ENCODE assay signal across 28 mouse cellular contexts in genomic region chr4:101307286-101307685, GRCm38 (mm10).
"Had no signal": no experiment of that assay in that cellular context is flagged by ENCODE, and none has a peak within 500 bp of the region (broad histone marks: within the 10 kb centered on the region; RNA-seq: fewer than 3 reads in every experiment).

No protein-coding gene starts in this region.

- H3K27me3 ChIP-seq: embryonic facial prominence, embryonic 13.5 days; forebrain, embryonic 12.5 days; forebrain, embryonic 15.5 days had no signal

- H3K9ac ChIP-seq: embryonic facial prominence, embryonic 12.5 days; embryonic facial prominence, embryonic 13.5 days; embryonic facial prominence, embryonic 15.5 days; forebrain, embryonic 12.5 days; forebrain, embryonic 13.5 days; forebrain, embryonic 15.5 days; forebrain, postnatal 0 days had no signal

- H3K4me3 ChIP-seq: embryonic facial prominence, embryonic 10.5 days; embryonic facial prominence, embryonic 12.5 days; embryonic facial prominence, embryonic 13.5 days; embryonic facial prominence, embryonic 15.5 days; erythroblast, embryonic 14.5 days; forebrain, embryonic 10.5 days; forebrain, embryonic 12.5 days; forebrain, embryonic 13.5 days; forebrain, embryonic 15.5 days; gastrocnemius, adult 2 months; heart, adult 2 months had no signal

- H3K9me3 ChIP-seq: embryonic facial prominence, embryonic 10.5 days; embryonic facial prominence, embryonic 12.5 days; embryonic facial prominence, embryonic 13.5 days; embryonic facial prominence, embryonic 15.5 days; forebrain, embryonic 10.5 days; forebrain, embryonic 12.5 days; forebrain, embryonic 13.5 days; forebrain, embryonic 15.5 days had no signal

- H3K4me1 ChIP-seq: embryonic facial prominence, embryonic 10.5 days; embryonic facial prominence, embryonic 12.5 days; embryonic facial prominence, embryonic 13.5 days; embryonic facial prominence, embryonic 15.5 days; forebrain, embryonic 10.5 days; forebrain, embryonic 12.5 days; forebrain, embryonic 13.5 days; forebrain, embryonic 15.5 days had no signal

- ATAC-seq: forebrain, embryonic 13.5 days; forebrain, embryonic 14.5 days; forebrain, embryonic 15.5 days; forebrain, embryonic 16.5 days; forebrain, postnatal 0 days had no signal

- H3K36me3 ChIP-seq: embryonic facial prominence, embryonic 10.5 days; embryonic facial prominence, embryonic 12.5 days; embryonic facial prominence, embryonic 13.5 days; embryonic facial prominence, embryonic 15.5 days; forebrain, embryonic 10.5 days; forebrain, embryonic 12.5 days; forebrain, embryonic 15.5 days had no signal

- H3K27ac ChIP-seq: embryonic facial prominence, embryonic 10.5 days; embryonic facial prominence, embryonic 12.5 days; embryonic facial prominence, embryonic 13.5 days; embryonic facial prominence, embryonic 15.5 days; forebrain, embryonic 10.5 days; forebrain, embryonic 12.5 days; forebrain, embryonic 13.5 days; forebrain, embryonic 15.5 days; heart, adult 2 months had no signal

- H3K4me2 ChIP-seq: embryonic facial prominence, embryonic 12.5 days; embryonic facial prominence, embryonic 13.5 days; embryonic facial prominence, embryonic 15.5 days; forebrain, embryonic 12.5 days; forebrain, embryonic 13.5 days; forebrain, embryonic 15.5 days had no signal

- DNase-seq: cerebellum, adult 2 months; cerebellum, adult 8-10 months; cerebellum, adult 9-10 months; cerebellum, adult 9-11 months; cerebellum, postnatal 10 days; cerebellum, postnatal 14 days; cerebellum, postnatal 25 days; cerebellum, postnatal 36 days; embryo, embryonic 11 days; forebrain, postnatal 0 days; gastrocnemius, adult 2 months; gastrocnemius, postnatal 10 days; gastrocnemius, postnatal 14 days; gastrocnemius, postnatal 25 days; gastrocnemius, postnatal 36 days; heart, adult 18-20 months; heart, adult 2 months had no signal
